Mouse (Mus musculus) layer of hippocampus, adult 8-10 months (tissue): Measurements from ENCODE around the gene Klhdc4. TPM values are rescaled to one million over a fixed set of nuclear protein-coding genes. Genes with fewer than 3 reads are reported as not detected.

Source experiments
- DNase-seq, 2 experiments: peaks; one replicate each; pipeline ENCODE4 v3.0.0; 2022; ENCODE audit warnings: low spot score in 2 of 2
- total RNA-seq, 4 experiments: library from RNA; stranded (reverse); gene quantifications; 2 replicates each; pipeline ENCODE4 v1.2.4; 2022

Klhdc4 gene
- total RNA-seq, 4 experiments from 2014 or later: 27.5 to 34.5 (median 32.9) TPM

DNA sequence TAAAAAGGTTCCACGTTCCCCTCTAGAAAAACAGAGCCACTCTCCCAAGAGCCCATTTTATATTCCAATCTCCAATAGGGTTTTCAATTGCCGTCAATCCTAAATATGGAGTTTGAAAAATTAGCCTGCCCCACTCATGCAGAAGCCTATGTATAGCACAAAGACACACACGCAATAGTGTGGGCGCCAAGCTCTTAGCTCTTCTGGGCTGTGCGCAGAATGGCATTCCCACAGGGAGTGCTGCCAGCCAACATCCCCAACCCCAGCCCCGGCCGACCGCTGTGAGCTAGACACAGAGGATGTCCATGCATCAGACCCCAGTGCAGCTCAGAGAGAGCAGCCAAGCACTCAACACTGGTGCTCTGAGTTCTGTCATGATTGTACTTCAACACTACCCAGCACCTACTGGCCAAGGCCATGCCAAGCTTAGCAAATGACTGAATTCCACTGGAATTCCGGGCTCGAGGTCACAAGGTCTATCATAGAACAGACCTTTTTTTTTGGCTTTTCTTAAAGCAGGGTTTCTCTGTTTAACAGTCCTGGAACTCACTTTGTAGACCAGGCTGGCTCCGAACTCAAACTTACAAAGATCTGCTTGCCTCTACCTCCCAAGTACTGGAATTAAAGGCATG, 19.7 kb downstream of the Klhdc4 start:
- DNase-seq: no peak

GRCm38 (mm10) chr8:121808032-121808431, 21.3 kb downstream of the Klhdc4 start:
- DNase-seq: no peak

DNA sequence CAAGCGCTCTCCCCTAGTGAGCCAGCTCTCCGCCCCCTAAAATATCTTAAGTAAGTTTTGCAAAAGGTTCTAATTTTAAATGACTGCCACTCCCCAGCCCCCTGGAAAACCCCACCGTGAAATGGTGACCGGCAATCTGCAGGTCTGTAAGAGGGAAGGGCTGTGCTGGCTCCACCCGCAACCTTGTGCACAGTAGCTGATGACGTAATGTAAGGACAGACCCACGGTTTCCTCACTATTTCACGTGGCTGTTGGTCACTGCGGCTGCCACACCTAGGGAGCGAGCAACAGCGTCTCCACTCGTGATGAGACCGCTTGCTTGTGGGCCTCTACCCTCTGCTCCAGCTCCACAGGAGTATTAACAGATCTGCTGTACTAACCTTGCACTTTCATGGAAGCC, 23.2 kb downstream of the Klhdc4 start:
- no peak for DNase-seq

GRCm38 (mm10) chr8:121804829-121805228, 24.5 kb downstream of the Klhdc4 start:
- DNase-seq: no peak

- no peak for DNase-seq
These were observed 31.0 kb downstream of the Klhdc4 start for GRCm38 (mm10) chr8:121798401-121798800.

DNA sequence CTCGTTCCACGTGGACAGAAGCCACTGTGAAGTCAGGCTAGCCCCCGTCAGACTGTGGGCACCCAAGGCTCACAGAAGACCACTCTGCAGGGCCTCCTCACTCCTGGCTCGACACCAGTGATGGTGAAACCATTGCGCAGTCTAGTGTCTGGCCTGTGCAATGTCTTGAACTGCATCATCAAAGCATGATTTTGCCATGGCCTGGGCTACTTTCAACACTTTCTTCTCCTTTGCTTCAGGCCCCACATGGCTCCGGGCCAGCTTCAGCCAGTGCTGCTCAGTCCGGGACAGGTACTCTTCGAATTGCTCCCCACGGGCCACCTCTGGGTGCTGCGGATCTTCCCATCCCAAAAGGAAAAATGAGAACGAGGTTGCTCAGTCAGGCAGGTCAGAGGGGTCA, 33.0 kb downstream of the Klhdc4 start:
- no peak for DNase-seq

- no peak for DNase-seq
These were observed 33.9 kb downstream of the Klhdc4 start for GRCm38 (mm10) chr8:121795461-121795860.

GRCm38 (mm10) chr8:121794151-121794550, 35.2 kb downstream of the Klhdc4 start:
- no peak for DNase-seq

DNA sequence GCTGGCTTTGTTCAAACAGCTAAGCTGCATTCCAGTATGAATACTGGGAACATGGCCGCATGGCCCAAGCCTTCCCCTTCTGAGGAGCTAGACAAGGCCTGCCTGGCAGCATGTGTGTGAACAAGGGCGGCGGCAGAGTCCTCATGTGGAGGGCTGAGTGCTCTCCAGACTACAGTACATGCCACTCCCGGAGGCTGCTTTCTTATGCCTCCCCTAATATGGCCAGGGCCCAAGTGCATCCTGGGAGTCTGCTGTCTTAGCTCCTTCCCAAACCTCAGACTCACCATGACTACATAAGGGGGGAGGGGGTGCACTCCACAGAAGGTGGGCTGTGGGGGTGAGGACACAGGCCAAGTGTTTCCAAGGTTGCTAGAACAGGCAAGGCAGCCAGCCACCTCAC, 36.7 kb downstream of the Klhdc4 start:
- DNase-seq: no peak

DNA sequence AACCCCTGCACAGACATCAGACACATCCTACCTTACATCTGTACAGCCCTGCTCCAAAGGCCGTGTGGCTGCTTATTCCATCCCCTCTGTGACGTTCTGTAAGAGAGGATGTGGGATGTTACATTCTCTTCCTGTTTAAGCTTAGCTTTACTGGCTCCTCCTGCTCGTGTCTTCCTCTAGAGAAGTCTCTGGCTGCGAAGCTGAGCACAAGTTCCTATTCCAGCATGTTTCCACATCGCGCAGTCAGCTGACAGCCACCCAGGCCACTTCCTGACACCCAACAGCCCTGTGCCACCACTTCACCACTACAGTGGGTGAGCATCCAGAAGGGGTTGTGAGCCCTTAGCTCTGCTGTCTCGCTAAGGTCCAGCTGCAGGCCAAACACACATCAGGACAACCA, 37.2 kb downstream of the Klhdc4 start:
- DNase-seq: no peak

DNA sequence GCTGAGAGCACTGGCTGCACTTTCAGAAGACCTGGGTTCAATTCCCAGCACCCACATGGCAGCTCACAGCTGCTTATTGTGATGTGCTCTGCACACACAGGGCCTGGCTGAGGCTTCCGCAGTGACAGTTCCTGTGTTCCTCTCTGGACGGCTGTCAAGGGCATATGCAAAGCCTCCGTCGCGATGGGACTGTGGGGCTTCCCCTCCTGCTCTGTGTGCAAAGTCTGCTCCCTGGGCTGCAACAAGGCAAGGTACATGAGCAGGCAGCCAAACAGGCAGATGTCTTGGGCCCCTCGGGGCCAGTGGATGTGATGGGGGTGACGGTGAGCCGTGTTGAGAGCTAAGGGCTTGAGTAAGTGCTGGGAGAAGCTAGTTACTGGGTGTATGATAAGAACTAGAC, 40.6 kb downstream of the Klhdc4 start:
- no peak for DNase-seq

GRCm38 (mm10) chr8:121786542-121786941, 42.8 kb downstream of the Klhdc4 start:
- DNase-seq: no peak

GRCm38 (mm10) chr8:121782493-121782892, 46.9 kb downstream of the Klhdc4 start:
- no peak for DNase-seq

DNA sequence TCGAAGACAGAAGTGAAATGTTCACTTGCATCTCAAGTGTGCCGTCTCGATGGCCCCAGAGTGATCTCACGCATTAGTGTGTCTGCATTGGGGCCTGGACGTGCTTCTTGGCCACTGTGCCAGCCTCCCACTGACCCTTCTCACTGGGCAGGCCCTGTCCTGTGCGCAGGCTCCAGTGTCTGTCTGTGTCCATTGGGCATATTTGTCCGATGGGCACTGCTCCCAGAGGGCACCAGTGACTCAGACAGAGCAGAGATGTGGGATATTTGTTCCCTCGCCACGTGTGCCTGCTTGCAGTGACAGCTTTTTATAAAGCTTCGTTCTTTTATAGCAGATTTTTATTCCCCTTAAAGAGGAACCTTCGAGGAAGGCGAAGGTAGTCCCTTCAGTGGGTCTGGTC, 55.5 kb downstream of the Klhdc4 start:
- no peak for DNase-seq

- DNase-seq: no peak
These were observed 58.3 kb downstream of the Klhdc4 start for GRCm38 (mm10) chr8:121770845-121771752.

DNA sequence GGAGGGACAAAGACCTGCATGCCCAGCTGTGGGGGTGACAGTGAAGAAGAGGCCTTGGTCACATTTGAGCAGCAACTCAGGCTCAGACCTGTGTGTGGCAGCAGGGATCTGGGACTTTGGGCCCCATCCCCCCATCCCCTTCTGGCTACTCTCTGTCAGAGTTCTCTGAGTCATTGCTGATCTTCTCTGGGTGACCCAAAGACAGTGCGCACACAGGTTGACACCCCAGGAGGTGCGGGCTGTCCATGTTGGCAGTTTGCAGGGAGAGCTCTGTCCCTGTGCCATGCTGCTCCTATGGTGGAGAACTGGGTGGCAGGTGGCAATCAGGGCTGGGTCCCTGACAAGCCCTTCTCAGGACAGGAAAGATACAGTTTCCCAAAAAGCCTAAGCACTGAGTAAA, 59.7 kb downstream of the Klhdc4 start:
- DNase-seq: no peak

DNA sequence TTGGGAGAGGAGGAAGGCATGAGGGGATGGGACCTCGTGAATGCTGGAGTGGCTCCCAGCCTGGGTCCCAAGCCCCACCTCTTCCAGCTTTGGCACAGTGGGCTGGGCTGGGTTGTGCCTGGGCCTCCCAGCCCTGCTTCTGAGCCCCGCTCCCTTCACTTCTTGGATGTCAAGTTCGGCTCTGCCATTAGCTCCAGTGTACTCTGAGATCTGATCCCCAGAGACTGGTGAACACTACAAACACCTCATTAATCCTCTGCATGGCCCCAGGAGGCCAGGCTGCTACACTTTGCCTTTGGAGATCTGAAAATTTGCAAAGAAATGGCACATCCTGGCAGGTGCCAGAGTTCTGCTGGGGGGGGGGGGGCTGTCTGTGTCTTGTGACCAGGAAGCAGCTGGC, 60.3 kb downstream of the Klhdc4 start:
- DNase-seq: no peak

DNA sequence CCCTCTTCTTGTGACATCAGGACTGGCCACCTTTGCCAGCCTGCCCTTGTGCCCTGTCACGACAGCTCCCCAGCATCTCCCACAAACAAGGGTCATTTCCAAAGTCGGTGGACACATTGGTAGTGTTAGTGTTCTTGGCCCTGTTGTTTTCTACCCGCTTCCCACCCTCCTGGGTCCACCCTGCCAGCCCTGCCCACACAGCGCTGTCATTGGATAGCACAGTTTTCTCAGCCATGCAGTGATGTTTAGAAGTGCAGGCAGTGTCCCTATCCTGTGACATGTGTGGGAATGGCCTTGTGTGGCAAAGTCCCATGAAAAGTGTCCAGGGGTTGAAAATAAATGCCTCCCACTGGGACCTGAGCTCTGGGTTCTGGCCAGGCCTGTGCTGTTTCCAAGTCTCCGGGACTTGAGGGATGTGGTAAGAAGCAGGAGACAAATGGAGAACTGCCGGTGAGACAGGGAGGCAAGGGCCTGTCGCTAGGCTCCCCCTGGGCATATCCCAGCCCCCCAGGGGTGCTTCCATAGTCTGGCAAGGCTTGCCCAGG, 63.7 kb downstream of the Klhdc4 start:
- DNase-seq: no peak

- no peak for DNase-seq
These were observed 65.7 kb downstream of the Klhdc4 start for GRCm38 (mm10) chr8:121763700-121764013.

DNA sequence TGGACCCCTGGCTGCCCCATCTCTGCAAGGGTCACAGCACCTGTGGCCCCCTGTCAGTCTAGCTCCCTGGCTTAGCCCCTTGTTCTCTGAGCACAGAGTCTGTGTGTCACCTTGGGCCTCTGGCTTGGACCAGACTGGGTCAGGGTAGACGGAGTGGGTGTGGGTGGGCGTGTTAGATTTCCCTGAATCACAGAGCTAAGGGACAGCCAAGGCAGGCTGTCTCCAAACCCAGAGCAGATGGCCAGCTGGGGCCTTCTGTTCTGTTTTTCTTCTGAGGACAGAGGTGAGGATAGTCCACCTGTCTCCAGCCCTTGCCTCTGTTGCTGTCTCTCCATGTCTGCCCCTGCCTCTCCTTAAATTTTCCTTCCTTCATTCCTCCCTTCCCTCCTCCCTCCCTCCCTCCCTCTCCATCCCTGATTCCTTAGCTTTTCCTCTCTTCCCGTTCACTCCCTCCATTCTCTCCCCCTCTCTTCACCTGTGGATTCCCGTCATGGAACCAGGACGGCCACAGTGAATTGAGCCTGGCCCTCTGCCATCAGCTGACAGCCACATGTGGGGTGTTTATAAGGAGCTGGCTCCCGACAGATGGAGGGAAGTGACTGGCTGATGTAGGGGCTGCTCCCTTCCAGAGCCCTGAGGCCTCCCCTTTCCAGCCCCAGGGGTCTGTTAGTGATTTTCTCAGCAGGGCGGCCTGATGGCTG, 66.2 kb downstream of the Klhdc4 start:
- DNase-seq: no peak

DNA sequence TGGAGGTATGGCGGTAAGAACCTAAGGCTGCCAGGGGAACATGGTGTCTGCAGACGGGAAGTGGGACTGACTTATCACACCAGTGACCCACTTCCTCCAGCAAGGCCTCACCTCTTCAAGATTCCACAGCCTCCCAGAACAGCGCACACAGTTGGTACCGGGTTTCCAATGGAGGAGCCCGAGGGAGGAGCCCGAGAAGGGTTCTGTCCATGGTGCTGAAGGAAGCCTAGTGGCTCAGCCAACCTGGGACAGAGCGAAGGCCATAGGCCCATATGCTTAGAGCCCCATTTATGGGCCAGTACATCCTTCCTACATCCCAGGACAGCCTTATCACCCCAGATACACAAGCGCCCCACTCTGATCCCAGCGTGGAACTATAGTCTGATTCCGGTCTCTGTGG, 67.9 kb downstream of the Klhdc4 start:
- DNase-seq: no peak

GRCm38 (mm10) chr8:121760484-121760883, 68.9 kb downstream of the Klhdc4 start:
- no peak for DNase-seq
